16 mouse cellular contexts compared by ENCODE assay signal in genomic region chr12:116436125-116436524, GRCm38 (mm10).
"Had no signal": no experiment of that assay in that cellular context is flagged by ENCODE, and none has a peak within 500 bp of the region (broad histone marks: within the 10 kb centered on the region; RNA-seq: fewer than 3 reads in every experiment).

No protein-coding gene starts in this region.

- H3K9me3 ChIP-seq: limb, embryonic 13.5 days; liver, embryonic 15.5 days; lung, embryonic 15.5 days; midbrain, embryonic 13.5 days; stomach, embryonic 15.5 days had no signal

- H3K4me3 ChIP-seq: layer of hippocampus, adult 2 months; limb, embryonic 13.5 days; liver, embryonic 15.5 days; lung, embryonic 15.5 days; midbrain, embryonic 13.5 days; stomach, embryonic 15.5 days had no signal

- H3K4me2 ChIP-seq: limb, embryonic 13.5 days; liver, embryonic 11.5 days; liver, embryonic 15.5 days; lung, embryonic 15.5 days; midbrain, embryonic 13.5 days; stomach, embryonic 15.5 days had no signal

- H3K27me3 ChIP-seq: limb, embryonic 13.5 days; liver, embryonic 15.5 days; lung, embryonic 15.5 days; midbrain, embryonic 13.5 days; stomach, embryonic 15.5 days had no signal

- H3K4me1 ChIP-seq: limb, embryonic 13.5 days; lung, embryonic 15.5 days; midbrain, embryonic 13.5 days; stomach, embryonic 15.5 days had no signal

- H3K27ac ChIP-seq: kidney, postnatal 0 days; layer of hippocampus, adult 2 months; limb, embryonic 13.5 days; liver, embryonic 15.5 days; lung, embryonic 15.5 days; midbrain, embryonic 13.5 days; stomach, embryonic 15.5 days had no signal

- DNase-seq: kidney, adult 8-10 months; kidney, postnatal 4 days; left cerebral cortex, postnatal 4 days; retina, postnatal 1 day; right cerebral cortex, postnatal 4 days; thymus, adult 2 months; thymus, postnatal 25 days had no signal

- ATAC-seq: intestine, postnatal 0 days; midbrain, embryonic 13.5 days had no signal

- H3K9ac ChIP-seq: limb, embryonic 13.5 days; liver, embryonic 15.5 days; lung, embryonic 15.5 days; midbrain, embryonic 13.5 days; stomach, embryonic 15.5 days had no signal
